Mouse (Mus musculus) heart, embryonic 13.5 days (tissue): Measurements from ENCODE around the gene Myo1d. TPM values are rescaled to one million over a fixed set of nuclear protein-coding genes. Genes with fewer than 3 reads are reported as not detected.

Experiments
- ATAC-seq: fragments of 200-750 bp; cut with Nextera tagmentation; 2 replicates; pipeline ENCODE4 v1.8.0; 2017; ENCODE audit warnings: moderate TSS enrichment; ENCODE audit not compliant: insufficient number of reproducible peaks, low FRiP score, low TSS enrichment; ENCODE audit errors: extremely low read depth
- H3K27ac ChIP-seq: fragments of 300-500 bp; sonication (generic); replicated peaks from 2 replicates; pipeline ENCODE4 v1.5.1; 2015; ENCODE audit warnings: moderate library complexity, mild to moderate bottlenecking, inconsistent platforms
- H3K27me3 ChIP-seq: fragments of 300-500 bp; sonication (generic); replicated peaks from 2 replicates; pipeline ENCODE4 v1.6.1; 2015; ENCODE audit warnings: mild to moderate bottlenecking, inconsistent platforms
- H3K36me3 ChIP-seq: fragments of 300-500 bp; sonication (generic); 2 replicates; pipeline ENCODE4 v1.6.1; 2015; ENCODE audit warnings: mild to moderate bottlenecking, inconsistent platforms
- H3K4me1 ChIP-seq: fragments of 300-500 bp; sonication (generic); 2 replicates; pipeline ENCODE4 v1.6.1; 2015; ENCODE audit warnings: inconsistent platforms
- H3K4me2 ChIP-seq: fragments of 300-500 bp; sonication (generic); 2 replicates; pipeline ENCODE4 v1.6.1; 2015; ENCODE audit warnings: inconsistent platforms, mild to moderate bottlenecking, moderate library complexity
- H3K4me3 ChIP-seq: fragments of 300-500 bp; sonication (generic); 2 replicates; pipeline ENCODE4 v1.5.1; 2015; ENCODE audit warnings: moderate library complexity, mild to moderate bottlenecking, inconsistent platforms
- H3K9ac ChIP-seq: fragments of 300-500 bp; sonication (generic); 2 replicates; pipeline ENCODE4 v1.6.1; 2015; ENCODE audit warnings: inconsistent platforms, mild to moderate bottlenecking, moderate library complexity
- H3K9me3 ChIP-seq: fragments of 300-500 bp; sonication (generic); 2 replicates; pipeline ENCODE4 v1.6.1; 2016; ENCODE audit warnings: inconsistent platforms
- WGBS: fragments of 180-500 bp; shearing (Covaris S2); methylation state at CpG from one replicate; pipeline ENCODE4 v1.1.7; 2015; ENCODE audit warnings: mixed read lengths; 5-methylcytosine and 5-hydroxymethylcytosine counted together
- polyA plus RNA-seq: library from polyadenylated mRNA; unstranded; fragments of >200 nt; fragmentation: Nextera tagmentation; extraction: Ambion mirVana; gene quantifications from 2 replicates; pipeline ENCODE4 v1.2.1, GENCODE M21; 2015

The Myo1d gene
- polyA plus RNA-seq, 1 experiment from 2014 or later: 9.1 TPM

DNA sequence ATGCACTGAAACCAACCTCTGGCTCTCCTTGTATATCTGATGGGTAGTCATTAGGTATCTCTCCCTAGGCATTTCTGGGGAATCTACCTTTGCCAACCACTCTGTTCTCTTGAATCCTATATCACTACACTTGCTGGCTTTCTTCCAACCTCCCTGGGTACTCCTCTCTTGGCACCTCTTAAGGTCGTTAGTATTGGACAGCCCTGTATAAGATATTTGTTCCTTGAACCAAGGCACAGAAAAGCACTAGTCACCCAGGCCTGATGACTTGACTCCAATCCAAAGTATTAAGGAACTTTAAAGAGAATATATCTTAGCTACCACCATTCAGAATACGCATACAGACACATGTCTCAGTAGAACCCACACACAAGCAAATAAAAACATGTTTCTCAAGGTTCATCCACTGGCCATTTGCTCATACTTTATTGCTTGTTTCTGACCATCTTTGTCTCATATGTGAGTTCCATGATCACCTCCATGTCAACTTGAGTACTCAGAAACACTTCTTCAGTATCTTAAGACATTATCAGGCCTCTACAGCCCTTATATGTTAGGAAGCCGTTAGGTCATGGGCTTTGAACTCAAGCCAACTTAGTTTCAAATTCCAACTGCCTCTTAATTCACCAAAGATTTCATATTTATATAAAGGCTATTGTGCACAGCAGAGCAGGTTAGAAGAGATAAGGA, 18.4 kb downstream of the Myo1d start:
- no peak overlapping the region for H3K4me2 ChIP-seq
- H3K4me1 ChIP-seq: peaks cover 15% of the 10 kb centered on the region
- no peak overlapping the region for H3K9ac ChIP-seq
- no peaks in the 10 kb centered on the region for H3K36me3 ChIP-seq
- H3K9me3 ChIP-seq: no peaks in the 10 kb centered on the region
- H3K27me3 ChIP-seq: no peaks in the 10 kb centered on the region
- ATAC-seq: no peak
- H3K4me3 ChIP-seq: no peak overlapping the region
- WGBS: 61% methylated on average over 3 of the region's 3 CpGs
- no peak overlapping the region for H3K27ac ChIP-seq

DNA sequence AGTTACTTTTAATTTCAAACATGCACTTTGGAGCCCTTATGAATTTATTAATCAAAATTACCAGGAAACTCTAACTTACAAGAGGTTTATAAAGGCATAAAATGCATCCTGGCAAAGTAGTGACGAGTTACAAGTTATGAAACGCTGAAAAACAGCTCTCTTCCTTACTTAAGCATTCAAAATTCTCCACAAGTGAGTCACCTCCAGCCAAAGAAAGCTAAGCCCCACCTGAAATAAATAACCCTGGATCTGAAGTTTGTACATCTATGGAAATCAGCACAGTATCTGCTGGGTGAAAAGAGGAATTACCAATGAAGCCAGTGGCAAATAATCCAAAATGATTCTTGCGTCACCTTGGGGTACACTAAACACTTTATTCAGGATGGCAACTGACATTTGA, 20.8 kb downstream of the Myo1d start:
- 74% methylated on average over 3 of the region's 3 CpGs for WGBS
- no peak overlapping the region for H3K27ac ChIP-seq
- H3K27me3 ChIP-seq: no peaks in the 10 kb centered on the region
- H3K9me3 ChIP-seq: no peaks in the 10 kb centered on the region
- no peaks in the 10 kb centered on the region for H3K36me3 ChIP-seq
- peaks cover 10% of the 10 kb centered on the region; the same call in 1 of the 2 replicates for H3K4me1 ChIP-seq
- H3K9ac ChIP-seq: no peak overlapping the region
- H3K4me2 ChIP-seq: no peak overlapping the region
- no peak for ATAC-seq
- H3K4me3 ChIP-seq: no peak overlapping the region

GRCm38 (mm10) chr11:80754201-80754600, 25.6 kb downstream of the Myo1d start:
- Histone ChIP-seq H3K27me3 (no peaks in the 10 kb centered on the region), H3K4me1 (no peaks in the 10 kb centered on the region), H3K9ac (no peak overlapping the region), H3K27ac (no peak overlapping the region), H3K4me3 (no peak overlapping the region), H3K36me3 (no peaks in the 10 kb centered on the region), H3K9me3 (no peaks in the 10 kb centered on the region), H3K4me2 (no peak overlapping the region)
- ATAC-seq: no peak
- 56% methylated on average over 2 of the region's 2 CpGs for WGBS

DNA sequence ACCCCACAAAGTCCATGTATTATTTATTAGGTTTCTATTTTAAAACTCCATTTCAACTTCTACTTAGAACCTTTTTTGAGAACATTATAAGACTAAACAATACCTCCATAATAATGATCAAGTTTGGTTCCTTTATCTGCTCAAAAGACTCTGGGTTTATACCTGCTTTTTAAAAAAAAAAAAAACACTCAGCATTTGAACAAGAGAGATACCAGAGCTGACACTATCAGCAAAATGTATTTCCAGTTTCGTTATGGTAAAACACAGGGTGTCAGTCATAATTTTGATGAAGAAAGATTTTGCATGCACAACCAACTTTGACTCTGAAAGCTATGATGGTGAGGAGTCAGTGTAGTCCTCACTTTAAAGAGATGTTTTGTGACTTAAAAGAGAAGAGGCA, 28.7 kb downstream of the Myo1d start:
- H3K9ac ChIP-seq: no peak overlapping the region
- 65% methylated on average over 1 of the region's 1 CpGs for WGBS
- H3K4me3 ChIP-seq: no peak overlapping the region
- no peaks in the 10 kb centered on the region for H3K36me3 ChIP-seq
- ATAC-seq: no peak
- H3K4me1 ChIP-seq: peaks cover 6% of the 10 kb centered on the region
- H3K9me3 ChIP-seq: no peaks in the 10 kb centered on the region
- no peak overlapping the region for H3K27ac ChIP-seq
- H3K27me3 ChIP-seq: no peaks in the 10 kb centered on the region
- no peak overlapping the region for H3K4me2 ChIP-seq

DNA sequence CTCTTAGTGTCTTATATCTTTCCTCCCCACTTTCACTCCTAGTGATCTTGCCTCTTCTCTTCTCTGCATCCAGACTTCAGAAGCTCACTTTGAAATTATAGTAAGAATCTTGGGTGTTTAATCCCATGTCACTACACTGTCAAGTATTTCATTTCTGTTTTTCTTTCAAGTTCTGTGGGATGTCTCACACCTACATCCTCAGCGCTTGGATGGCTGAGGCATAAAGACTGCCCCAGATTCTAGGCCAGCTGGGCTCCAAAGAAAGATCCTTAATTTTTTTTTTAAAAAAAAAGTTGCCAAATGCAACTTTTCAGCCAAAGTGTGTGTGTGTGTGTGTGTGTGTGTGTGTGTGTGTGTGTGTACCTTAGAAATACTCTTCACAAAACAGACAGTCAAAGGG, 30.6 kb downstream of the Myo1d start:
- ATAC-seq: no peak
- Histone ChIP-seq H3K9me3 (no peaks in the 10 kb centered on the region), H3K4me2 (no peak overlapping the region), H3K36me3 (no peaks in the 10 kb centered on the region), H3K27ac (no peak overlapping the region), H3K9ac (no peak overlapping the region), H3K27me3 (no peaks in the 10 kb centered on the region), H3K4me3 (no peak overlapping the region), H3K4me1 (peaks cover 6% of the 10 kb centered on the region)
- 88% methylated on average over 1 of the region's 1 CpGs for WGBS

- H3K27ac ChIP-seq: no peak overlapping the region
- WGBS: 80% methylated on average over 5 of the region's 5 CpGs
- peaks cover 6% of the 10 kb centered on the region for H3K4me1 ChIP-seq
- no peaks in the 10 kb centered on the region for H3K9me3 ChIP-seq
- H3K27me3 ChIP-seq: no peaks in the 10 kb centered on the region
- no peak for ATAC-seq
- no peaks in the 10 kb centered on the region for H3K36me3 ChIP-seq
- no peak overlapping the region for H3K4me2 ChIP-seq
- no peak overlapping the region for H3K9ac ChIP-seq
- H3K4me3 ChIP-seq: no peak overlapping the region
Observed at GRCm38 (mm10) chr11:80745426-80745825, 34.4 kb downstream of the Myo1d start.

- Histone ChIP-seq H3K4me3 (no peak overlapping the region), H3K4me2 (no peak overlapping the region), H3K4me1 (peaks cover 6% of the 10 kb centered on the region), H3K27me3 (no peaks in the 10 kb centered on the region), H3K9ac (no peak overlapping the region), H3K27ac (no peak overlapping the region), H3K9me3 (no peaks in the 10 kb centered on the region), H3K36me3 (no peaks in the 10 kb centered on the region)
- WGBS: 76% methylated on average over 4 of the region's 4 CpGs
- ATAC-seq: no peak
Observed at GRCm38 (mm10) chr11:80743823-80744410, 35.9 kb downstream of the Myo1d start.

DNA sequence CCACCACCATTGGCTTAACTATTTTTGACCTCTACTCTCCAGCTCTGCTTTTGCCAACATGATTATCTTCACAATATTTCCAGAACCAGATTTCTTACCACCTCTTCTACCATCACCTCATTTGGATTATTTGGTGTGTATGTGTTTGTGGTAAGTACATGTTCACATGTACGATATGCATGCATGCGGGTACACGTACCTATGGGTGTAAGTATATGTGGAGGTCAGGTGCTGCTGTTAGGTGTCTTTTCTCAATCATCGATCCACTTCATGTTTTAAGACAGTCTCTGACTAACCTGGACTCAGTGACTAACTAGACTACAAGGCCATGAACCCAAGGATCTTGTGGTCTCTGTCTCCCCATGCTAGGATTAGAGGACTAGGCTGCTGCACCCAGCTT, 37.4 kb downstream of the Myo1d start:
- no peak for ATAC-seq
- WGBS: 93% methylated on average over 4 of the region's 4 CpGs
- Histone ChIP-seq H3K27ac (no peak overlapping the region), H3K9ac (no peak overlapping the region), H3K36me3 (no peaks in the 10 kb centered on the region), H3K4me2 (no peak overlapping the region), H3K27me3 (no peaks in the 10 kb centered on the region), H3K4me1 (no peaks in the 10 kb centered on the region), H3K4me3 (no peak overlapping the region), H3K9me3 (no peaks in the 10 kb centered on the region)

DNA sequence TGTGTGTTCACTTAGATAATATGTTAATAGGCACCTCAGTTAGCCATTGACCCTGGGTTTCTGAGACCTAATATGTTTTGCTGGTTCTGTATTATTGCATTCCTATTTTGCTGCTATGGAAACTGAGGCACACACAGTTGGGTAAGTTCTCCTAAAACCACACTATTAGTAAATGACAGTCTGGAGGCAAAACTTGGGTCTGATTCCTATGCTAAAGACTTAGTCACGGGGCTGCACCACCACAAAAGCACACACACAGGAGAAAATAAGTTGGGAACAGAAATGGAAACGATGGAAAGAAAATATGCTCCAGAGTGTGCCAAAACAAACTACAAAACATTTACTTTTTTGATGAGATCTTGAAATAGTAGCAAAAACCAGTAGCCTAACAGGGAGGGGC, 45.1 kb downstream of the Myo1d start:
- WGBS: 77% methylated on average over 2 of the region's 2 CpGs
- no peak for ATAC-seq
- H3K4me3 ChIP-seq: no peak overlapping the region
- no peak overlapping the region for H3K9ac ChIP-seq
- H3K36me3 ChIP-seq: no peaks in the 10 kb centered on the region
- H3K27ac ChIP-seq: no peak overlapping the region
- H3K27me3 ChIP-seq: no peaks in the 10 kb centered on the region
- H3K9me3 ChIP-seq: no peaks in the 10 kb centered on the region
- H3K4me2 ChIP-seq: no peak overlapping the region
- H3K4me1 ChIP-seq: no peaks in the 10 kb centered on the region

DNA sequence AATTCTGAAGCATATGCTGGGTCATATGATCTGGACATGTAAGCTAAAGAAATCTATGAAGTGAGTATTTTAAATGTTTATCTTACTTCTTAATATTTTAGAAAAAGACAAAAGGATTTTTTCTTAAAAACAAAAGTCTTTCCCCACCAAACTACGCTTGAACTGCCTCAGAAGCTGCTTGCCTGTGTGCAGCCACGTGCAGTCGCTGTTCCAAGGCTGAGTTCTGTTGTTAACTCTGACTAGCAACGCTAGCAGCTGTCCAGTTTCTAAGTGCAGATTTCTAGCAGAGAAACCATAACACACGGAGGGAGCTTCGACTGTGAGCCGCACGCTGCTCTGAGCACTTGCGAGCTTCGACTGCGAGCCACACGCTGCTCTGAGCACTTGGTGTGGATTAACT, 55.1 kb downstream of the Myo1d start:
- no peak overlapping the region for H3K9ac ChIP-seq
- H3K4me3 ChIP-seq: no peak overlapping the region
- no peak for ATAC-seq
- H3K4me2 ChIP-seq: no peak overlapping the region
- no peak overlapping the region for H3K27ac ChIP-seq
- no peaks in the 10 kb centered on the region for H3K36me3 ChIP-seq
- H3K9me3 ChIP-seq: no peaks in the 10 kb centered on the region
- H3K4me1 ChIP-seq: peaks cover under 1% of the 10 kb centered on the region; the same call in 1 of the 2 replicates
- no peaks in the 10 kb centered on the region for H3K27me3 ChIP-seq
- 73% methylated on average over 12 of the region's 12 CpGs for WGBS

- Histone ChIP-seq H3K36me3 (no peaks in the 10 kb centered on the region), H3K4me3 (no peak overlapping the region), H3K4me2 (no peak overlapping the region), H3K4me1 (peaks cover 4% of the 10 kb centered on the region; the same call in 1 of the 2 replicates), H3K27me3 (no peaks in the 10 kb centered on the region), H3K9ac (no peak overlapping the region), H3K27ac (no peak overlapping the region), H3K9me3 (no peaks in the 10 kb centered on the region)
- ATAC-seq: no peak
- WGBS: 60% methylated on average over 9 of the region's 9 CpGs
Observed at GRCm38 (mm10) chr11:80723406-80724047, 56.3 kb downstream of the Myo1d start.

- Histone ChIP-seq H3K4me3 (no peak overlapping the region), H3K9ac (no peak overlapping the region), H3K27ac (no peak overlapping the region), H3K27me3 (no peaks in the 10 kb centered on the region), H3K4me2 (no peak overlapping the region), H3K4me1 (peaks cover 4% of the 10 kb centered on the region; the same call in 1 of the 2 replicates), H3K9me3 (no peaks in the 10 kb centered on the region), H3K36me3 (no peaks in the 10 kb centered on the region)
- 29% methylated on average over 1 of the region's 1 CpGs for WGBS
- ATAC-seq: no peak
Observed at GRCm38 (mm10) chr11:80719014-80719413, 60.8 kb downstream of the Myo1d start.
